Mouse (Mus musculus): ENCODE data around the gene Hgd. TPM values are rescaled to one million over a fixed set of nuclear protein-coding genes. Genes with fewer than 3 reads are reported as not detected.

Gene Hgd
- polyA plus RNA-seq, 1 experiment from 2014 or later, result 0.21 TPM

DNA sequence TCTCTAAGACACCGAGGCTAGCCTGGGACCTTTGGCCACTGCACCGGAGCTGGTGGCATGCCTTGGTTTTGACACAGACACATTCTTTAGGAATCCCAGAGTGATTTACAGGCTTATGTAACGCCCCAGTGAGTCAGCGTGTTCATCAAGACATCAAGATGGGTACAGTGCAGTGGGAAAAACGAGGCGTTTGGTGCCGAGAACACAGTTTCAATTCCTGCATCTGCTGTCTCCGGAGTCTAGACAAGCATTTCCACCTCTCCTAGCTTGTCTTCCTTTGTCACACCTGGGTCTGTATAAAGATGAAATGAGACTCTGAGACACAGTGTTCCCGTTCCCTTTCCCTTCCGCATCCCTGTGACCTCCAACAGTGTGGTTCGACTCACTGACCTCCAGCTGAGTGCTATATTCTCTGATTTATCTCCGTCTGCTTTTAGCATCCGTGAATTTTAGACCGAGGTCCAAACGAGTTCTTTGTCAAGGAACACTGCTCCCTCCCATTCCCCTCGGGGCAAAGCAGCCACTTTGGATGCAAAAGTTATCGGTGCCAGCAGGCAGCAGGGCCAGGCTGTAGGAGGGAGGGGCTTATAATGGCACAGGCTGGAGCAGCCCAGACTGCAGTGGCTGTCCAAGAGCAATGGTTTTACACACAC is 96.2 kb downstream of the Hgd start:
- H3K27ac ChIP-seq, result no peak overlapping the region
- H3K4me3 ChIP-seq, result 0 out of 2 replicates have a peak overlapping the region, but pooled peaks have one; percentile 13
- H3K9ac ChIP-seq, result 0 out of 2 replicates have a peak overlapping the region, but pooled peaks have one; percentile 22

GRCm38 (mm10) chr16:37676677-37677072 is 96.7 kb downstream of the Hgd start:
- WGBS, result 54% methylated on average over 4 of the region's 4 CpGs
- H3K27me3 ChIP-seq, result no peaks in the 10 kb centered on the region
- H3K36me3 ChIP-seq, result no peaks in the 10 kb centered on the region
- H3K4me3 ChIP-seq, result no peak overlapping the region
- no peaks in the 10 kb centered on the region for H3K4me1 ChIP-seq (replicated peaks)
- H3K9me3 ChIP-seq (replicated peaks), result no peaks in the 10 kb centered on the region
- H3K9ac ChIP-seq, result no peak overlapping the region
- no peak for ATAC-seq (replicated peaks; ENCODE audit: insufficient number of reproducible peaks, insufficient read depth, low FRiP score, low read depth)
- H3K4me2 ChIP-seq, result peak overlapping the region; percentile 46; the same call in 1 of the 2 replicates
- H3K27ac ChIP-seq, result no peak overlapping the region

More for the DNA sequence above, 96.2 kb downstream of the Hgd start:
- 58% methylated on average over 17 of the region's 17 CpGs for WGBS
- Histone ChIP-seq H3K4me1 (replicated peaks) (no peaks in the 10 kb centered on the region), H3K27me3 (no peaks in the 10 kb centered on the region), H3K36me3 (no peaks in the 10 kb centered on the region), H3K9me3 (replicated peaks) (no peaks in the 10 kb centered on the region), H3K4me2 (peak overlapping the region; percentile 46)
- ATAC-seq (replicated peaks; ENCODE audit: insufficient number of reproducible peaks, insufficient read depth, low FRiP score, low read depth), result no peak

GRCm38 (mm10) chr16:37677586-37677985 is 97.6 kb downstream of the Hgd start:
- no peak overlapping the region for H3K4me3 ChIP-seq
- ATAC-seq (replicated peaks; ENCODE audit: insufficient number of reproducible peaks, insufficient read depth, low FRiP score, low read depth), result no peak
- no peak overlapping the region for H3K27ac ChIP-seq
- H3K4me2 ChIP-seq, result no peak overlapping the region
- 72% methylated on average over 8 of the region's 8 CpGs for WGBS
- no peaks in the 10 kb centered on the region for H3K27me3 ChIP-seq
- no peaks in the 10 kb centered on the region for H3K9me3 ChIP-seq (replicated peaks)
- peaks cover 6% of the 10 kb centered on the region for H3K4me1 ChIP-seq (replicated peaks)
- no peaks in the 10 kb centered on the region for H3K36me3 ChIP-seq
- H3K9ac ChIP-seq, result no peak overlapping the region

DNA sequence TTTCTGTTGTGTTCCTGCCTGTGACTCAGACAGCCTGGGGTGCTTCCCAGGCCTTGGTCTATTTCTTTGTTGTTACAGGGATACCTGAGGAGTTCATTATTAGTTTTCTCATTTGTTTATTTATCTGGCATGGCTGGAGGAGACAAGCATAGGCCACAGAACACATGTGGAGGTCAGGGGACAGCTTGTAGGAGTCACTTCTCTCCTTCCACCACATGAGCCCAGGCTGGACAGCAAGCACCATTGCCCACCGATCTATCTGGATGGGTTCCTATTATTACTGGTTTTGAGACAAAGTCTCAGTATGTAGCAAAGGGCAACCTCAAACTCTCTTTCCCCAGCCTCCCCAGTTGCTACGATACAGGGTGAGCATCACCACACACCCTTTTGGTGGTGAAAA is 100.3 kb downstream of the Hgd start:
- ATAC-seq (replicated peaks; ENCODE audit: insufficient number of reproducible peaks, insufficient read depth, low FRiP score, low read depth), result no peak
- H3K9ac ChIP-seq, result no peak overlapping the region
- no peak overlapping the region for H3K4me3 ChIP-seq
- H3K9me3 ChIP-seq (replicated peaks), result no peaks in the 10 kb centered on the region
- no peaks in the 10 kb centered on the region for H3K27me3 ChIP-seq
- H3K4me1 ChIP-seq (replicated peaks), result peaks cover 22% of the 10 kb centered on the region
- H3K4me2 ChIP-seq, result no peak overlapping the region
- H3K27ac ChIP-seq, result no peak overlapping the region
- 75% methylated on average over 2 of the region's 2 CpGs for whole genome bisulfite sequencing
- H3K36me3 ChIP-seq, result no peaks in the 10 kb centered on the region

- Histone ChIP-seq H3K27me3 (no peaks in the 10 kb centered on the region), H3K9ac (no peak overlapping the region), H3K36me3 (no peaks in the 10 kb centered on the region), H3K4me1 (replicated peaks) (peaks cover 27% of the 10 kb centered on the region), H3K4me2 (no peak overlapping the region), H3K4me3 (no peak overlapping the region), H3K9me3 (replicated peaks) (no peaks in the 10 kb centered on the region), H3K27ac (no peak overlapping the region)
- 80% methylated on average over 8 of the region's 8 CpGs for WGBS
- ATAC-seq (replicated peaks; ENCODE audit: insufficient number of reproducible peaks, insufficient read depth, low FRiP score, low read depth), result no peak
These were observed 100.9 kb downstream of the Hgd start for GRCm38 (mm10) chr16:37680831-37681230.

Other genes with a start within 250 kb of the Hgd start
- 0.22 and 0.33 TPM in 2 replicates for gene Stxbp5l, start 195.2 kb upstream of the Hgd start, polyA plus RNA-seq (2015; fragmentation: Nextera tagmentation; extraction: Ambion mirVana)
- gene Gtf2e1, start 40.4 kb upstream of the Hgd start, polyA plus RNA-seq (2015; fragmentation: Nextera tagmentation; extraction: Ambion mirVana), result 17.8 and 18.9 TPM in 2 replicates
- 19.1 and 21.8 TPM in 2 replicates for gene Rabl3, start 40.3 kb upstream of the Hgd start, polyA plus RNA-seq (2015; fragmentation: Nextera tagmentation; extraction: Ambion mirVana)
- gene Ndufb4, start 74.3 kb downstream of the Hgd start, polyA plus RNA-seq (2015; fragmentation: Nextera tagmentation; extraction: Ambion mirVana), result 64.7 and 134 TPM in 2 replicates
- gene Fstl1, start 196.7 kb downstream of the Hgd start, polyA plus RNA-seq (2015; fragmentation: Nextera tagmentation; extraction: Ambion mirVana), result 468 and 518 TPM in 2 replicates

Data from heart, embryonic 15.5 days (tissue).